Mouse (Mus musculus) small intestine, adult 2 months (tissue): ENCODE results near the gene Prkci.

Source experiments
- CTCF ChIP-seq: fragments of 200-500 bp; IDR thresholded peaks from 2 replicates; pipeline ENCODE4 v1.5.1; 2012; ENCODE audit warnings: low read depth, mild to moderate bottlenecking, control low read depth, inconsistent platforms, low read length, moderate library complexity, mixed read lengths; ENCODE audit not compliant: insufficient replicate concordance, insufficient read length; ENCODE audit errors: extremely low read depth
- POLR2A ChIP-seq: fragments of 200-500 bp; IDR thresholded peaks from 2 replicates; pipeline ENCODE4 v1.6.1; 2012; ENCODE audit warnings: low read depth, mild to moderate bottlenecking, control low read depth, inconsistent platforms, low read length, moderate library complexity

GRCm38 (mm10) chr3:31050375-31050774 lies 54.8 kb downstream of the Prkci start:
- TF ChIP-seq POLR2A, result no peak
- no peak for TF ChIP-seq CTCF
